Mouse (Mus musculus) activated CD4-positive, CD25-positive, alpha-beta regulatory T cell, adult 4 months (primary cell): Measurements from ENCODE around the gene Ltn1. TPM values are rescaled to one million over a fixed set of nuclear protein-coding genes. Genes with fewer than 3 reads are reported as not detected.

Source experiments
- ATAC-seq: one replicate; pipeline ENCODE4 v1.8.0; 2017
- polyA plus RNA-seq, 2 experiments: library from polyadenylated mRNA; unstranded; fragments of 100-300 nt; shearing (Covaris generic); gene quantifications; one replicate each; pipeline ENCODE4 v1.2.1; 2017

Gene Ltn1
- polyA plus RNA-seq, 2 experiments from 2014 or later = 24.3 to 27.1 TPM

DNA sequence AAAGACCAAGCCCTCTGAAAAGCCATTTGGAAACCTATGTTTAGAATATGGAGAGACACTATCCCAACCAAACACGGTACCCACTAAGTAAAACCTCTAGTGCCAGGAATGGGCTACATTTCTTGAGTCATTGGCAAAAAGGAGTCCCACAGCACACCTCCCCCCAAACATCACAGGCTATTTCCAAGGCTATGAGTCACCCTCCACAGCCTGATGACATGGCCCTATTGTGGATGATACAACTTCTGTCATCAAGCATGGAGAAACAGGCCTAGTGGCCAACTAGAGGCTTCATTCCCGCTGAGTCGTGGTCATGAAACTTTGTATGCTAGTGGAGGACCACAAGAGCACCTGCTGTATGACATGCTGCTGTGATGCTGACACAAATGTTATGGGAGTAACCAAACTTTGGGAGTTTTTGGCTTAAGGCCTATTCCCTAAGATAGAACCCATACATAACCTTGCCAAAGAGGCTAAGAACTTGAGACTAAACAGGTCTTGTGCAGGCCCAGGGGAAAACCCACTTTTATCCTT lies 44.9 kb downstream of the Ltn1 start:
- ATAC-seq = no peak

DNA sequence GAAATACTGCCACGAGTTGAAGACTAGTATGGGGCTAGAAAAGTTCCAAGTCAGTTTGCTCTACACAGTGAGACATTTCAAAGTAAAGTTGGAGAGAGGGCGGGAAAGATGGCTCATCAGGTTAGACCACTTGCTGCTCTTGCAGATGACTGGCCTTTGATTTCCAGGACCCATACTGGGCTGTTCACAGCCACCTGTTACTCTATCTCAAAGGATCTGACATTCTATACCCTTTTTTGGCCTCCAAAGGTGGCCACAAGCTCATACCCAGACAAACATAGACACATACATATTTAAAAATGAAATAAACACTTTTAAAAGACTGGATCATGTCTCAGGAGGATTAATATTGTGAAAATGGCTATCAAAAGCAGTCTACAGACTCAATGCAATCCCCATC lies 48.0 kb downstream of the Ltn1 start:
- no peak for ATAC-seq

DNA sequence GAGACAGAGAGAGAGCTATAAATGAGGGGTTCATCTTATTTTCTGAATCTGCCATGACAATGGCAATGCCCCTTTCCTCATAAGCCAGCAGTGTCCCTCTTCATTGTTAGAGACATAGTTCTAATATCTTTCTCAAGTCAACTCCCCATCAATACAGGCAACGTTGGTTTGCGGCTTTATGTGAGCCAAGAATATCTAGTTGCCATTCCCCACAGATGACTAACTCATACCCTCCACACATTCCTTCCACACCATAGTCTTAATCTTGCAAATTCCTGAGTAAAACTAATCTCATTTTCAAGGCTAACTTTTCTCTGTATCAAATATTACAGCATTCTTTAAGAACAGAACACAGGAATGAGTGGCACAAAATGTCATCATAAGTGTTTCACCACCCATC lies 49.4 kb downstream of the Ltn1 start:
- ATAC-seq = no peak

DNA sequence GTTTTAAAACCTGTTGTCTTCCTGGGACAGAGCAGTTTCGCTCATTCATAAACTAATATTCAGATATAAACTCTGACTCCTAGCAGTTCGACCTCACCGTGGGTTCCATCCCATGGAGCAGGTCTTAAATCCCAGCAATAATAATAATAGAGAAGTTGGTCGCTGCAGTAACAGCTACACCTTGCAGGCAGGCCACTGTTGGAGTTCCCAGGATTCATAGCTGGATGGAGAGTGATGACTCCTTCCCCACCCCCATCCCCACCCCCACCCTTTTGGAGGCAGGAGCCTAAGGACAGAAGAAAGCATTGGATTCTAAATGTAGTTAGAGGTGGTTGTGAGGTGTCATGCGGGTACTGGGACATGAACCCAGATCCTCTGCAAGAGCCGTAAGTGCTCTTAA lies 66.0 kb downstream of the Ltn1 start:
- no peak for ATAC-seq

- ATAC-seq = no peak
Measured at GRCm38 (mm10) chr16:87366035-87366434, 66.4 kb downstream of the Ltn1 start.

DNA sequence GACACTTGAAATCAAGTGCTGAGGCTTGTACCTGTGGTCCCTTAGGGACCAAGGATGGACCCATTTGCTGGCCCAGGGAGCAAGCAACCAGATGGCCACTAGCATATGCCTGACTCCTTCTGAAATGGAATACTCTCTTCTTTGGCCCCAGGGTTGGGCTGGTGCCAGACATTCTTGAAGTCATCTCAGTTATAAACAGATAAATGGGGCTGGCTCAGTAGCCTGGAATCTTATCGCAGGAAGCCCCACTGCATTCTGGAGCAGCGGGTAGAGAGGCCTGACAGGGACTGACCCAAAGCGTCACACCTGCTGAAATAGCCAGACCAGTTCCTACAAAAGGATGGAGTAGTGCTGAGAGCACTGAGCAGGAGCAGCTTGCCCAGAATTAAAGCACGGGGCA lies 68.2 kb downstream of the Ltn1 start:
- no peak for ATAC-seq

DNA sequence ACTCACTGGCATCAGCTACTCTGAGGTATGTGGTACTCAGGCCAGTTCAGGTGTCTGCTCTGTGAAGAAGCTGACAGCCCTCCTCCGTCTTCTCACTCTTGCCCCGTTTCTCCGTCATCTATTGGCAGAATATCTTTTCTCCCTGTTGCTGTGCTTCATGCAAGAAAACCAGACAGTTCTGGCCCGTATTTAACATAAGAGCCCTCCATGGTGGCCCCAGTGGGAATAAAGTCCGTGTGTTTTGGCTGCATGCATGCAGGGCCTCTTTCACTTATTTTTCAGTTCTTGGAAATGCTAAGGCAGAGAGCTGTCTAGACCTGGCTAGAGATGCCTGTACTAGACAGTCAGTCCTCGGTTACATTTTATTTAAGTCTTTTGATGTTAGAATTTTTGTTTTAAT lies 72.3 kb downstream of the Ltn1 start:
- no peak for ATAC-seq

DNA sequence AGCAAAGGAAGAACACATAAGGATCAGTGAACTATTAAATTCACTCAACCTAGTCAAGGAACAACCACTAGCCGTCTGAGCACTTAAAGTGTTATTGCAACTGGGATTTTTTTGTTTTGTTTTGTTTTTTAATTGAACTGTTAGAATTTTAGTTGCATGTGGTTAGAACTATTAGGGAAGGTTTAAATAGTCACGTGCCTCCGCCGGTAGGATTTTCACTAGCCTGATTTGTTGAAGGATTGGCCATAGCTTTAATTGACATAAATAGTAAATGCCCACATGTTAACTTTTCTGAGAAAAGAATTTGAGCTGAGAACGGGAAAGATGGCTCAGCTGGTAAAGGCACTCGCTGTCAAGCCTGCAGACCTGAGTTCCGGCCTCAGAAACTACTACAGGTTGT lies 77.7 kb downstream of the Ltn1 start:
- no peak for ATAC-seq

DNA sequence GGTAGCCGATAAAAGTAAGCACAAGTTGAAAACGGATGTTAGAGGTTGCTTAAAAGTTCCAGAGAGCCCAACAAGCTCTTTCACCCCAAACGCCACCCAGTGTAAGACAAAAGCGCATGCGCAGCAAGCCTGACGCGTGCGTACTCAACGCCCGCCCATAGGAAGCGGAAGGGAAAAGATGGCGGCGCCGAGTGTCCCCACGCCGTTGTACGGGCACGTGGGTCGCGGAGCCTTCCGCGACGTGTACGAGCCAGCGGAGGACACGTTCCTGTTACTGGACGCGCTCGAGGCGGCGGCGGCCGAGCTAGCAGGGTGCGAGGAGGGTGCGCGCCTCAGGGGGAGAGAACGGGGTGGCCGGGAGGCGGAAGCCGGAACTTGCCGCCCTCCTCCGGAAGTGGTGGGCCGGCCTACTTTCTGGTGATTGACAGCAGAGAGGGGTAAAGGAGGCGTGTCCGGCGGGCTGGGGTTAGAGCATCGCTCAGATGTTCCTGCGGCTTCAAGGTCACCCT lies 78.3 kb downstream of the Ltn1 start, which contains the start of gene N6amt1:
TSS of gene N6amt1 (plus strand) at position 111 of the 509 bp plus-strand sequence.
- ATAC-seq = peak; percentile 98

GRCm38 (mm10) chr16:87353605-87354004 lies 78.8 kb downstream of the Ltn1 start:
- no peak for ATAC-seq

GRCm38 (mm10) chr16:87351386-87352105 lies 80.9 kb downstream of the Ltn1 start:
- ATAC-seq = no peak

- no peak for ATAC-seq
Measured at GRCm38 (mm10) chr16:87348133-87348532, 84.3 kb downstream of the Ltn1 start.

GRCm38 (mm10) chr16:87341043-87341572 lies 91.3 kb downstream of the Ltn1 start:
- no peak for ATAC-seq

- ATAC-seq = no peak
Measured at GRCm38 (mm10) chr16:87334756-87335155, 97.7 kb downstream of the Ltn1 start.

- no peak for ATAC-seq
Measured at GRCm38 (mm10) chr16:87329986-87330385, 102.4 kb downstream of the Ltn1 start.

Other genes with a start within 250 kb of the Ltn1 start
- gene N6amt1, start 78.4 kb downstream of the Ltn1 start, polyA plus RNA-seq = 10 to 100 TPM; 18.8 to 20.4 TPM
- gene Rwdd2b, start 8.0 kb upstream of the Ltn1 start, polyA plus RNA-seq = 10 to 100 TPM in 1 of 2 experiments, 1 to 10 TPM in 1; 9.7 to 12.3 TPM
- 10 to 100 TPM; 33.0 to 71.5 TPM for gene Usp16, start 22.1 kb upstream of the Ltn1 start, polyA plus RNA-seq
- 100 to 1,000 TPM; 413 to 466 TPM for gene Cct8, start 63.3 kb upstream of the Ltn1 start, polyA plus RNA-seq
- gene Map3k7cl, start 120.7 kb upstream of the Ltn1 start, polyA plus RNA-seq = not detected